Mouse (Mus musculus) heart, postnatal 10 days (tissue): Measurements from ENCODE around the gene Tmem132c. TPM values are rescaled to one million over a fixed set of nuclear protein-coding genes. Genes with fewer than 3 reads are reported as not detected.
A peak's percentile ranks its signal among the peaks of the same experiment; 100 is the strongest.
"Not testable (repeated sequence)": the region's sequence is repeated elsewhere in the genome, so short reads cannot be mapped to it uniquely, and the experiment has no call there.

Experiments used
- DNase-seq, 2 experiments: peaks; one replicate each; pipeline ENCODE4 v3.0.0; 2021
- intact Hi-C: fragments of 180-260 bp; cut with DNase I; formaldehyde crosslinking; loops from one replicate; pipeline ENCODE4 v1.15.1; 2025
- total RNA-seq, 2 experiments: library from RNA; stranded (reverse); gene quantifications; 2 replicates each; pipeline ENCODE4 v1.2.3; 2021

Gene Tmem132c
- total RNA-seq, 2 experiments from 2014 or later: 0.31 to 0.57 TPM

DNA sequence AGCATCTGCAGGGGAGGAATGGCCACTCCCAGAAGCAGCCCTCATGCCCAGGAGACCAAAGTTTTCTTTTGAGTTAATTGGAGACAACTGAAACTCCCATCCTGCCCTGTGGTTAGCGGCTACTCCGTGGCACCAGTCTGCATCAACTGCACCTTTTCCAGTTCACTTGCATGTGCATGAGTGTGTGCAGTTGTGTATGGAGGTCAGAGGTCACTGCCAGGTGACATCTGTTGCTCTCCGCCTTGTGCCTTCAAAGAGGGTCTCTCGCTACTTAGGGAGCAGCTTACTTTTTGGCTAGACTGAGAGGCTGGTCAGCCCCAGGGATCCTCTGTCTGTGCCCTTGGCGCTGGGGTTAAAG, 95.3 kb downstream of the Tmem132c start:
- no peak for DNase-seq
- intact Hi-C loops: no loop called here

DNA sequence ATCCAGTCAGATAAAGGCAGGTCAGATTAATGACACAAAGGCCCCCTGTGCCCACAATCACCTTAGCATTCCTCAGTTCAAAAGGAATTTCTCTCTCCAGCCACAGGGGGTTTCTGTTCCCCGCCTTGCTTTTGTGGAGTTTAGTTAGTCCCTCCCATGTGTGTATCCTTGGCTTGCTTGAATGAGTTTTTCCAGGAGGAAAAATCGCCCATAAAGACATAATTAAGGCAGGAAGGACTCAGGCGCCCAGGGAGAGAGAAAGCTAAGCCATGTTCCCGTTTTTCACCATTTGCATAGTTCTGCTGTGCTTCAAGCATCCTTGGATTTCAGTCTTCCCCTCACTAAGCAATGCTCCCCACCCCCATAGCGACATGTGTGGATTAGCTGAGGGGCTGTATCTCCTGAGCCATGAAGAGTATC, 97.4 kb downstream of the Tmem132c start:
- intact Hi-C loops: no loop called here
- no peak for DNase-seq

GRCm38 (mm10) chr5:127341158-127341557, 99.5 kb downstream of the Tmem132c start:
- DNase-seq: no peak
- intact Hi-C loops: loop anchor here (10.0 kb wide), 1 partner anchor 106 kb away; no protein-coding TSS in a partner anchor

GRCm38 (mm10) chr5:127344721-127345120, 103.1 kb downstream of the Tmem132c start:
- intact Hi-C loops: loop anchor here (10.0 kb wide), 1 partner anchor 110 kb away; no protein-coding TSS in a partner anchor
- no peak for DNase-seq

- no peak for DNase-seq
- intact Hi-C loops: loop anchor here (10.0 kb wide), 1 partner anchor 112 kb away; no protein-coding TSS in a partner anchor
These were observed 104.8 kb downstream of the Tmem132c start for GRCm38 (mm10) chr5:127346364-127346763.

DNA sequence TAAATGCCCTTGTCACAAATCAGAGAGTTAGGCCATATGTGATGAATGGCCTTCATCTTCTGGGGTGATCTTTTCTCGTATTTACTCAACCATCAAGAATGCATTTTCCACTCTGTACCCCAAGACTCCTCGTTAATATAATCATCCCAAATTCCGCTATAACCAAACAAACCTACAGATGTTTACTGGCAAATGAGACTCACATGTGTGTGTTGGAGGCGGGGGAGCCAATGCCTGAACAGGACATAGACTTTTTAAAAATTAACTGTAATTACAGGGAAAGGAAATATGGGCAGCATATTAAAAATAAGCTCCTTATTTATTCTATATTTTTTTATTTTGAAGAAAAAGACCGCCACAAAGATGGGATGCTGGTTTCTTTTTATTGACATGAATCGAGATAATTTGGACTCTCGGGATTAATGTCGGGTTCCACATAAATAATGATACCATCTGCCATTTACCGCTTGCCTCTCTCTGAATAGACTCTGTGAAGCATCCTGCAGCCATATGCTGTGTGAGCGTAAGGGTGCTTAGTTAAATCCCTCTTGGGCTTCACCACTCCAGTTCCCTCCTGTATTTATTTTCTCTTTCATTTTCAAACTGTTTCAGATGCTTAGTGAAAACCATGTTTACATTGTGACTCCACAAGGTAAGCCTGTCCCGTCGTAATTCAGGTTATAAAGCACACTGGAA, 105.6 kb downstream of the Tmem132c start:
- DNase-seq: no peak
- intact Hi-C loops: loop anchor here (10.0 kb wide), 1 partner anchor 112 kb away; no protein-coding TSS in a partner anchor

GRCm38 (mm10) chr5:127349221-127350065, 107.8 kb downstream of the Tmem132c start:
- no peak for DNase-seq
- intact Hi-C loops: loop anchor here (10.0 kb wide), 1 partner anchor 115 kb away; no protein-coding TSS in a partner anchor

- no peak for DNase-seq
- intact Hi-C loops: loop anchor here (1.0 kb wide), 1 partner anchor 128 kb away; no protein-coding TSS in a partner anchor
These were observed 111.4 kb downstream of the Tmem132c start for GRCm38 (mm10) chr5:127353002-127353401.

- intact Hi-C loops: no loop called here
- no peak for DNase-seq
These were observed 114.2 kb downstream of the Tmem132c start for GRCm38 (mm10) chr5:127355836-127356235.

DNA sequence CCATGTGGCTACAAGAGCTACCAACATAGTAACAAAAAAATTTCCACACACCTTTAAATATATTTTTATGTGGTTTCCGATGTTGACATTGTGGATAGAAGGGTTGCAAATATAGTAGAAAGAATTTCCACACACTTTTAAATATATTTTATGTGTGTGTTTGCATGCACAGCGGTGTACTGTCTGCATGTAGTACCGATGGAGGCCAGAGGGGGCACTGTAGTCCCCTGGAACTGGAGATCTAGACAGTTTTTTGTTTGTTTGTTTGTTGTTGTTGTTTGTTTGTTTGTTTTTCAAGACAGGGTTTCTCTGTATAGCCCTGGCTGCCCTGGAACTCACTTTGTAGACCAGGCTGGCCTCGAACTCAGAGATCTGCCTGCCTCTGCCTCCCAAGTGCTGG, 116.3 kb downstream of the Tmem132c start:
- DNase-seq, intact Hi-C loops: not testable (repeated sequence)

DNA sequence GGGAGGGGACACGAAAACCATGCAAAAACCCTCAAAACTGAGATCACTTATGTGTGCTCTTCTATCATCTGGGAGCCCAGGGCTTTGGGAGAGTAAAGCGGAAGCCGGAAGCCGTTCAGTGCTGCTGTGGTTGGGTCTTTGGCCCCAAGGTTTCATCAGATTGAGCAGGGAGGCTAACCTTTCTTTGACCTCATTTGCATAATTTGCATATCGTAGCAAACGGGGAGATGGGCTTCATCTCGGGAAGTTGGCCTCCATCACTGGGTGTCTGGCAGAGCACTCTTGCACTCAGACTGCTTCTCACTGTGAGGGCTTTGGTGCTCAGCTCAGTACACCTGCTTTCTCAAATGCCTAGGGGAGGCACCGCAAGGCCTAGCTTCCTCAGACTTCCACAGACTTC, 119.5 kb downstream of the Tmem132c start:
- intact Hi-C loops: no loop called here
- no peak for DNase-seq

- intact Hi-C loops: no loop called here
- DNase-seq: no peak
These were observed 123.5 kb downstream of the Tmem132c start for GRCm38 (mm10) chr5:127365061-127365460.

DNA sequence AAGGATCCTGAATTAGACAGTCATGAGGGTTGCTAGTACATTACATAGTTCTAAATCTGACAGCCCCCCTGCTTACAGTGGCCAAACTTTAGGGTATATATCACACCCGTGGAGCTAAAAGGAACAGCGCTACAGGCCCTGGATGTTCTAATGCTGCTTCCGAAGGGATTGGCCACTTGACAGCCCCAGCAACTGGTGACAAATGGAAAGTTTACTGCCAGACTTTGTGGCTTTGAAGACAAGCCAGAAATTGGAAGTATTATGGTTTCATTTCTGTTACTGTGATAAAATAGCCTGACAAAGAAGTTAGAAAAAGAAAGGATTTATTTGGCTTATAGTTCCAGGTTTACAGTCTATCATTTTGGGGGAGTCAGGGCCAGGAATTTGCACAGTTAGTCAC, 126.6 kb downstream of the Tmem132c start:
- intact Hi-C loops: no loop called here

GRCm38 (mm10) chr5:127369812-127370211, 128.2 kb downstream of the Tmem132c start:
- intact Hi-C loops: no loop called here
- no peak for DNase-seq

More for the DNA sequence above, 126.6 kb downstream of the Tmem132c start:
- DNase-seq: no peak

DNA sequence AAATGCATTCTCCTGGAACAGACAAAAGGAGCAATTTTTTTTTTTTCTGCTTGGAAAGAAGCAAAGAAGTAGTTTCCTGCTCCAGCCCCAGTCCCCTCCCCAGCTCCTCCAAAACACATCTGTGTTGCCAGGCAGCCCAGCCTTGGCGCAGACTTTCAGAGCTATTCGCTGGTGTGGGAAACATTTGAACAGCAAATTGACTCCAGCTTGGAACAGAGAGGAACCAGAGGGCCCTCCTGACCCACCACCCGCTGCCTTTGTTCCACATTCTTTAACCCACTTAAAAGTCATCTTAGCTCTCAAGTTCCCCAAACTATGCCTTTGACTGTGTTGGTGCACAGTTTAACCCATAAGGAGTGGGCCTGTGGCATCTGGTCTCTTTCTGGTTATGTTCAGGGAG, 128.9 kb downstream of the Tmem132c start:
- DNase-seq: peak; percentile 38 to 45

GRCm38 (mm10) chr5:127374251-127374650, 132.6 kb downstream of the Tmem132c start:
- DNase-seq: peak; percentile 31 to 33
- intact Hi-C loops: no loop called here

More for the DNA sequence above, 128.9 kb downstream of the Tmem132c start:
- intact Hi-C loops: no loop called here

DNA sequence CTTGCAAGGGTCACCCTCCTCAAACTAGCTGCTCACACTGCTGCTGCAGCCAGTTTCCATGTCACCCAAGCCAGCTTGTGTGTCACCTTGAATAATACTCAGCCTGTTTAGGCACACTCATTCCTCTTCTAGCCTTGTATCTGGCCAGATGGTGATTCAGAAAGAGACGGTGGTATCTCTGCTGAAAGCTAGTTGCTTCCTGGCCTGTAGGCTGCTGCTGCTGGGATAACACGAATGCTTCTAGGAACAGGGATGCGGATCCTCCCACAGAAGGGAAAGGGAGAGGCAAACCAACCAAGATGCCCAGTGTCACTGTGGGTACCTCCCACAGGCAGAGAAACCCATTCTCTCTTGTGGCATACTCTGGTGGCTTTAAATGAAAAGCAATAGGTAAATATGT, 134.0 kb downstream of the Tmem132c start:
- DNase-seq: no peak
- intact Hi-C loops: no loop called here

- intact Hi-C loops: no loop called here
- DNase-seq: no peak
These were observed 136.9 kb downstream of the Tmem132c start for GRCm38 (mm10) chr5:127378521-127378920.

DNA sequence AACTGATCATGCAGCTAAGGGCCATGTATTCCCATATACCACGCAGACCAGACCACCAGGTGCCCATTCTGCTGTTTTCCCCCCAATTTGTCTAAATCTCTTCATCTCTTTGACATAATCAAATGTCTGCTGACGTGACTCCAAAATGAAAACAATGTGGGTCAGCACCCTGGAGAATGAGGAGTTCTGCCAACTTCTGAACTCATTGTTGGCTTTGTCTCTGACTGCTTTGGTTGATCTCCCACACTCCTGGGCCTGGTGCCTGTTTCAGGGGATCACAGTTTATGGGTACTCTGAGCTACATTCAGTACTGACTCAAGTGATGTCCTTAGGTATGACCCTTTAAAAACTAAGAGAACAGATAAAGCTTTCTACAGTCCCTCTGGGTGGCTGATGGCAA, 137.7 kb downstream of the Tmem132c start:
- intact Hi-C loops: no loop called here
- DNase-seq: peak; percentile 24 to 28

DNA sequence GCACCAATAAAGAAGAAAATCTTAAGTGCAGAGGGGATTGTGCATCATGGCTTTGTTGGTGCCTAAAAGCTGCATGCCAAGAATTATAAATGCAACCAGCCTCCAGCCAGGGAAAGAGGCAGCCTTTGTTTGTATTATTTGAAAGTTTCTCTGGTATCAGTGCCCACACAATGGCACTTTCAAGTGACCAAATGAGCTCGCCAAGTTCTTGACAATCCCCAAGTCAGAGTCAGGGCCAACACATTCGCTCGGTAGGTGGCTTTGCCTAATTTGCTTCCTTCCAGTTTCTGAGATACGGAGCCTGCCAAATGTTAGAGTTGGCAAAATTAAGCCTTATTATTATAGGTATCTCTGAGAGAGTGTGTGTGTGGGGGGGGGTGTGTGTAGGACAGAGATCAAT, 139.6 kb downstream of the Tmem132c start:
- intact Hi-C loops: no loop called here
- DNase-seq: no peak

GRCm38 (mm10) chr5:127382571-127382970, 141.0 kb downstream of the Tmem132c start:
- intact Hi-C loops: no loop called here
- no peak for DNase-seq

DNA sequence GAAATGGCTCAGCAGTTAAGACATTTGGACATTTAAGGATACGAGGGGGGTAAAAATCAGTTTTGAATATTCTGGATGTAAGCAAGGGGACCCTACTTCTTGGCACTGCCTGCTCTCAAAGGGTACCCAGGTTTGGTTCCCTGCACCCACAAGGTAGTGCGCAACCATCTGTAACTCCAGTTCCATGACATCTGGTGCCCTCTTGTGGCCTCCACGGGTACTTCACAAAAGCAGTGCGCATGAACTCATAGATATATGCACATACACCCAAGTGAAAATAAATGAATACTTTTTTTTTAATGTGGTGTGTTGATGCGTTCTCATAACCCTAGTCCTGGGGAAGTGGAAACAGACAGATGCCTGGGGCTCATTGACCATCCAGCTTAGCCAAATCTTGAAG, 149.6 kb downstream of the Tmem132c start:
- intact Hi-C loops: no loop called here
- no peak for DNase-seq
